ENCODE assay signal across 21 mouse cellular contexts in genomic region chr11:100546955-100547354, GRCm38 (mm10). TPM values are rescaled to one million over a fixed set of nuclear protein-coding genes. Genes with fewer than 3 reads are reported as not detected.
DNase-seq lines count a peak whose midpoint lies in the region; ATAC-seq and TF ChIP-seq lines count a peak whose summit lies in the region.
"Had no signal": no experiment of that assay in that cellular context is flagged by ENCODE, and none has a peak within 500 bp of the region (broad histone marks: within the 10 kb centered on the region; RNA-seq: fewer than 3 reads in every experiment).

No protein-coding gene starts in this region.

- H3K4me1 ChIP-seq in liver, postnatal 0 days (ENCODE audit: insufficient read depth), result peaks cover 25% of the 10 kb centered on the region
- H3K4me1 ChIP-seq in liver, embryonic 12.5 days, result peaks cover 30% of the 10 kb centered on the region
- H3K4me1 ChIP-seq in testis, adult 2 months (ENCODE audit: control insufficient read depth, insufficient read depth, low read length), result peaks cover 7% of the 10 kb centered on the region

- H3K27ac ChIP-seq in liver, postnatal 0 days (ENCODE audit: low read depth), result 0 out of 2 replicates have a peak overlapping the region, but pooled peaks have one; percentile 32
- no peak overlapping the region for H3K27ac ChIP-seq in liver, embryonic 12.5 days
- H3K27ac ChIP-seq in testis, adult 2 months (ENCODE audit: control insufficient read depth, insufficient read depth, low read depth, low read length), result no peak overlapping the region
- H3K27ac ChIP-seq: embryonic facial prominence, embryonic 12.5 days; forebrain, embryonic 12.5 days; heart, adult 2 months; heart, embryonic 15.5 days; hindbrain, embryonic 13.5 days had no signal

- no peak for TF ChIP-seq EP300 in liver, postnatal 0 days (IDR thresholded peaks at IDR 0.05; ENCODE audit: low read depth)

- no peak for TF ChIP-seq POLR2A in testis, adult 2 months (IDR thresholded peaks at IDR 0.05; ENCODE audit: control insufficient read depth, low read depth, low read length)

- DNase-seq in liver, postnatal 0 days, result no peak
- no peak for DNase-seq in testis, postnatal 14 days (ENCODE audit: low spot score)
- no peak for DNase-seq in adrenal gland, postnatal 10 days
- DNase-seq in thymus, postnatal 36 days, result no peak
- DNase-seq: adrenal gland, postnatal 14 days; cerebellum, adult 2 months; cerebellum, postnatal 10 days; embryo, embryonic 11 days; gastrocnemius, postnatal 10 days; heart, adult 2 months; heart, postnatal 14 days had no signal

- no peak overlapping the region for H3K4me3 ChIP-seq in liver, postnatal 0 days (ENCODE audit: low read depth, low read length)
- H3K4me3 ChIP-seq in liver, embryonic 12.5 days, result no peak overlapping the region
- peak overlapping the region; percentile 14; the same call in 1 of the 2 replicates for H3K4me3 ChIP-seq in testis, adult 2 months (ENCODE audit: control insufficient read depth, low read depth, low read length)
- H3K4me3 ChIP-seq: embryonic facial prominence, embryonic 12.5 days; forebrain, embryonic 12.5 days; heart, adult 2 months; heart, embryonic 15.5 days had no signal

- ATAC-seq in liver, postnatal 0 days, result 0 out of 2 replicates have a peak, but pooled peaks have one; percentile 4
- no peak for ATAC-seq in liver, embryonic 12.5 days
- peak; percentile 67 for ATAC-seq in megakaryocyte, adult 5-6 weeks (ENCODE audit: poor library complexity, severe bottlenecking)
- ATAC-seq: forebrain, embryonic 16.5 days had no signal

- H3K36me3 ChIP-seq in liver, postnatal 0 days (replicated peaks; ENCODE audit: insufficient read depth, low read length), result no peaks in the 10 kb centered on the region
- H3K36me3 ChIP-seq in liver, embryonic 12.5 days, result no peaks in the 10 kb centered on the region
- H3K36me3 ChIP-seq in testis, adult 2 months (ENCODE audit: control insufficient read depth, insufficient read depth, low read length), result no peaks in the 10 kb centered on the region; the same call in none of the 2 replicates
- H3K36me3 ChIP-seq: embryonic facial prominence, embryonic 12.5 days; forebrain, embryonic 12.5 days; heart, embryonic 15.5 days; hindbrain, embryonic 13.5 days had no signal

- H3K4me2 ChIP-seq in liver, postnatal 0 days (ENCODE audit: low read depth, low read length), result no peak overlapping the region
- H3K4me2 ChIP-seq in liver, embryonic 12.5 days, result no peak overlapping the region
- H3K4me2 ChIP-seq: embryonic facial prominence, embryonic 12.5 days; heart, embryonic 11.5 days had no signal

- H3K27me3 ChIP-seq in liver, postnatal 0 days (ENCODE audit: insufficient read depth, low read length), result no peaks in the 10 kb centered on the region
- 0 out of 2 replicates have a peak, but pooled peaks cover 6% of the 10 kb centered on the region for H3K27me3 ChIP-seq in liver, embryonic 12.5 days (replicated peaks)
- H3K27me3 ChIP-seq in testis, adult 2 months (ENCODE audit: control insufficient read depth, insufficient read depth, low read length), result no peaks in the 10 kb centered on the region
- H3K27me3 ChIP-seq: embryonic facial prominence, embryonic 12.5 days; heart, embryonic 15.5 days had no signal

- 68% methylated on average over 6 of the region's 6 CpGs for WGBS in liver, postnatal 0 days (ENCODE audit: insufficient replicate concordance)
- WGBS in liver, embryonic 12.5 days (ENCODE audit: insufficient replicate concordance), result 76% methylated on average over 6 of the region's 6 CpGs

- H3K9me3 ChIP-seq in liver, postnatal 0 days (ENCODE audit: low read length), result no peaks in the 10 kb centered on the region
- no peaks in the 10 kb centered on the region for H3K9me3 ChIP-seq in liver, embryonic 12.5 days (replicated peaks)
- H3K9me3 ChIP-seq: embryonic facial prominence, embryonic 12.5 days; forebrain, embryonic 12.5 days; heart, embryonic 15.5 days; hindbrain, embryonic 13.5 days had no signal

- H3K9ac ChIP-seq in liver, postnatal 0 days (replicated peaks), result no peak overlapping the region
- H3K9ac ChIP-seq in liver, embryonic 12.5 days, result no peak overlapping the region
- H3K9ac ChIP-seq: embryonic facial prominence, embryonic 12.5 days; forebrain, embryonic 12.5 days; heart, embryonic 15.5 days; hindbrain, embryonic 13.5 days had no signal

- TF ChIP-seq CTCF in liver, postnatal 0 days (IDR thresholded peaks at IDR 0.05; ENCODE audit: low read depth), result no peak
- TF ChIP-seq CTCF in testis, adult 2 months (IDR thresholded peaks at IDR 0.05; ENCODE audit: control insufficient read depth, insufficient read depth, insufficient replicate concordance, low read depth, low read length), result no peak

RNA-seq across cellular contexts. Expression of gene Ttc25, which starts 1.5 kb away (rescaled TPM):
- polyA plus RNA-seq in liver, postnatal 0 days (2015; fragmentation: Nextera tagmentation; extraction: Ambion mirVana), result 0.11 and 0.22 TPM in 2 replicates
- 0.10 and 0.14 TPM in 2 replicates for polyA plus RNA-seq in liver, embryonic 12.5 days (2016; fragmentation: Nextera tagmentation; extraction: Ambion mirVana)
- polyA plus RNA-seq in testis, adult 2 months (2012; rRNA removed), result 70.4 and 74.1 TPM in 2 replicates
- total RNA-seq in megakaryocyte, adult 5-6 weeks (2015), result 0.16 and 0.96 TPM in 2 replicates
- not detected in 2 replicates for total RNA-seq in megakaryocyte, adult 5-6 weeks (2017)
- 1 to 10 TPM; 1.4 to 1.6 TPM for total RNA-seq in adrenal gland, postnatal 10 days (2021)
- total RNA-seq: hematopoietic stem cell, adult 5-6 weeks had no signal

RNA-seq across cellular contexts. Expression of gene Acly, which starts 19.2 kb away (rescaled TPM):
- 24.4 and 29.8 TPM in 2 replicates for polyA plus RNA-seq in liver, postnatal 0 days (2015; fragmentation: Nextera tagmentation; extraction: Ambion mirVana)
- 135 and 136 TPM in 2 replicates for polyA plus RNA-seq in liver, embryonic 12.5 days (2016; fragmentation: Nextera tagmentation; extraction: Ambion mirVana)
- polyA plus RNA-seq in testis, adult 2 months (2012; rRNA removed), result 24.7 and 30.4 TPM in 2 replicates
- total RNA-seq in megakaryocyte, adult 5-6 weeks (2015), result 80.6 and 90.8 TPM in 2 replicates
- total RNA-seq in megakaryocyte, adult 5-6 weeks (2017), result 100 and 105 TPM in 2 replicates
- 100 to 1,000 TPM; 380 to 552 TPM for total RNA-seq in adrenal gland, postnatal 10 days (2021)

RNA-seq across cellular contexts. Expression of gene Cnp, which starts 27.7 kb away (rescaled TPM):
- polyA plus RNA-seq in liver, postnatal 0 days (2015; fragmentation: Nextera tagmentation; extraction: Ambion mirVana), result 20.2 and 21.9 TPM in 2 replicates
- 12.9 and 15.1 TPM in 2 replicates for polyA plus RNA-seq in liver, embryonic 12.5 days (2016; fragmentation: Nextera tagmentation; extraction: Ambion mirVana)
- polyA plus RNA-seq in testis, adult 2 months (2012; rRNA removed), result 3.3 and 3.7 TPM in 2 replicates
- 9.5 and 11.3 TPM in 2 replicates for total RNA-seq in megakaryocyte, adult 5-6 weeks (2015)
- 22.2 and 23.9 TPM in 2 replicates for total RNA-seq in megakaryocyte, adult 5-6 weeks (2017)
- total RNA-seq in adrenal gland, postnatal 10 days (2021), result 10 to 100 TPM; 32.9 to 35.7 TPM

Comparison
In these comparisons a context has a peak if more than half of its experiments do, and no peak if none do; other contexts are left out.
1. RNA of gene Ttc25, which starts 1.5 kb away (polyA plus RNA-seq): 70.4 to 74.1 TPM in testis, adult 2 months; 0.11 to 0.22 TPM in liver, postnatal 0 days and 0.10 to 0.14 TPM in liver, embryonic 12.5 days; every median in the first group is over 10 times any median in the second.